Mouse (Mus musculus) spleen, adult 2 months (tissue): ENCODE results near the gene B4galnt4. TPM values are rescaled to one million over a fixed set of nuclear protein-coding genes. Genes with fewer than 3 reads are reported as not detected.
A peak's percentile ranks its signal among the peaks of the same experiment; 100 is the strongest.

ENCODE experiments used
- DNase-seq, 2 experiments: peaks; one replicate each; pipeline versions ENCODE4 v3.0.0 to v3.0.0-alpha.2; 2012 to 2021; ENCODE audit warnings: low spot score in 2 of 2, low read depth in 1 of 2
- H3K27ac ChIP-seq: fragments of 200-500 bp; 2 replicates; pipeline ENCODE4 v1.5.1; 2012; ENCODE audit warnings: low read length, inconsistent platforms; ENCODE audit not compliant: insufficient read depth
- H3K27me3 ChIP-seq: fragments of 200-500 bp; 2 replicates; pipeline ENCODE4 v1.6.1; 2012; ENCODE audit warnings: mild to moderate bottlenecking, moderate library complexity, low read length, inconsistent platforms; ENCODE audit not compliant: control insufficient read depth, insufficient read depth
- H3K36me3 ChIP-seq: fragments of 200-500 bp; 2 replicates; pipeline ENCODE4 v1.6.1; 2012; ENCODE audit warnings: mild to moderate bottlenecking, low read length, inconsistent platforms; ENCODE audit not compliant: control insufficient read depth, insufficient read depth
- H3K4me1 ChIP-seq: fragments of 200-500 bp; 2 replicates; pipeline ENCODE4 v1.6.1; 2011; ENCODE audit warnings: inconsistent platforms; ENCODE audit not compliant: control insufficient read depth, insufficient read depth, insufficient read length
- H3K4me3 ChIP-seq: fragments of 200-500 bp; 2 replicates; pipeline ENCODE4 v1.5.1; 2011; ENCODE audit warnings: mild to moderate bottlenecking, inconsistent platforms; ENCODE audit not compliant: insufficient read depth, insufficient read length; ENCODE audit errors: extremely low read depth
- CTCF ChIP-seq: fragments of 200-500 bp; IDR thresholded peaks from 2 replicates; pipeline ENCODE4 v1.5.1; 2011; ENCODE audit warnings: mild to moderate bottlenecking, inconsistent platforms; ENCODE audit not compliant: insufficient read depth, insufficient read length, insufficient replicate concordance; ENCODE audit errors: extremely low read depth
- POLR2A ChIP-seq: fragments of 200-500 bp; IDR thresholded peaks from 2 replicates; pipeline ENCODE4 v1.6.1; 2011; ENCODE audit warnings: low read depth, low read length, inconsistent platforms
- WGBS: fragments of 180-500 bp; shearing (Covaris S2); methylation state at CpG from one replicate; pipeline ENCODE4 v1.1.7; 2018; 5-methylcytosine and 5-hydroxymethylcytosine counted together
- polyA plus RNA-seq: library from polyadenylated mRNA; depleted of rRNA; stranded (reverse); fragments of >200 nt; gene quantifications from 2 replicates; pipeline ENCODE4 v1.2.3, GENCODE M21; 2012

The B4galnt4 gene
- polyA plus RNA-seq, 1 experiment = 0.79 TPM

DNA sequence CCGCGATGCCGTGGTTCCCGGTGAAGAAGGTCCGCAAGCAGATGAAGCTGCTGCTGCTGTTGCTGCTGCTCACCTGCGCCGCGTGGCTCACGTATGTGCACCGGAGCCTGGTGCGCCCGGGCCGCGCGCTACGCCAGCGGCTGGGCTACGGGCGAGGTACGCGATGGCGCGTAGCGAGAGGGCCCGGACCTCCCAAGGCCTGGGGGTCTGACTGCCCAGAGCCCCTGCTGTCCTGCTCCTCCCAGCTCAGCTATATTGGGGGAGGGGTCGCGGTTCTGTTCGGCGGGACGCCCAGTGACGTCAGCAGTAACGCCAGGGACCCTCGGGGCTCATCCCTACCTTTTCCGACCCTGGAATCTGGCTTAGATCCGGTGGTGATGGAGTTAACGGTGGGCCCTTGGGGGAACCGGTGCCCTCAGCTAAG is 377 bp downstream of the B4galnt4 start:
- no peak for TF ChIP-seq CTCF
- TF ChIP-seq POLR2A = no peak
- Histone ChIP-seq H3K4me3 (no peak overlapping the region), H3K4me1 (peaks cover 10% of the 10 kb centered on the region), H3K27ac (no peak overlapping the region), H3K27me3 (peaks cover 15% of the 10 kb centered on the region), H3K36me3 (no peaks in the 10 kb centered on the region)
- 9% methylated on average over 32 of the region's 37 CpGs for WGBS
- DNase-seq = no peak

- Histone ChIP-seq H3K4me1 (peaks cover 10% of the 10 kb centered on the region), H3K27me3 (peaks cover 15% of the 10 kb centered on the region), H3K4me3 (no peak overlapping the region), H3K27ac (no peak overlapping the region), H3K36me3 (no peaks in the 10 kb centered on the region)
- TF ChIP-seq CTCF (no peak), POLR2A (no peak)
- no peak for DNase-seq
- 46% methylated on average over 7 of the region's 7 CpGs for WGBS
Observed at GRCm38 (mm10) chr7:141062525-141062924, 1.6 kb downstream of the B4galnt4 start.

DNA sequence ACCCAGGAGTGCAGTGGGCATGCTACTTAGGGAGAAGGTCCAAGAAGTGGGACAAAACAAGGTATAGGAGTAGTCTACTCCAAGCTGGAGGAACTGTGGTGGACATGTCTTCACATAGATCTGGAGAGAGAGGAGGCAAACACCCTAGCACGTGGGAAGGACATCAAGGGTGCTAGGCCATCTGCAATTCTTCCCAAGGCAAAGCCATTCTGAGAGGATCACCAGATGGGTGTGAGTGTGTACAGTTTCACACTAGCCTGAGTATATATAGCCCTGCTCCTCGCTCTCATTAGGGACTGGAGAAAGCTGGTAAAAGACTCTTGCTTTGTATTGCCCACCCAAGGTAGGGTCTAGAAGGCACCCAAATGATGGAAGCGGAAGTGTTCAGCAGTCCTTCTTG is 2.4 kb downstream of the B4galnt4 start:
- Histone ChIP-seq H3K36me3 (no peaks in the 10 kb centered on the region), H3K27ac (no peak overlapping the region), H3K4me3 (no peak overlapping the region), H3K4me1 (peaks cover 10% of the 10 kb centered on the region), H3K27me3 (peaks cover 15% of the 10 kb centered on the region)
- no peak for DNase-seq
- WGBS = 89% methylated on average over 3 of the region's 3 CpGs
- no peak for TF ChIP-seq POLR2A
- TF ChIP-seq CTCF = no peak

- WGBS = 34% methylated on average over 7 of the region's 7 CpGs
- Histone ChIP-seq H3K4me3 (no peak overlapping the region), H3K4me1 (peaks cover 10% of the 10 kb centered on the region)
Observed at GRCm38 (mm10) chr7:141064175-141064574, 3.3 kb downstream of the B4galnt4 start.

GRCm38 (mm10) chr7:141064576-141064975 is 3.7 kb downstream of the B4galnt4 start:
- DNase-seq = no peak
- TF ChIP-seq POLR2A (no peak), CTCF (no peak)
- no peak overlapping the region for H3K27ac ChIP-seq
- peaks cover 15% of the 10 kb centered on the region for H3K27me3 ChIP-seq
- 72% methylated on average over 7 of the region's 7 CpGs for WGBS
- H3K4me1 ChIP-seq = peaks cover 10% of the 10 kb centered on the region
- H3K36me3 ChIP-seq = no peaks in the 10 kb centered on the region
- H3K4me3 ChIP-seq = no peak overlapping the region

More at GRCm38 (mm10) chr7:141064175-141064574, 3.3 kb downstream of the B4galnt4 start:
- DNase-seq = no peak
- no peaks in the 10 kb centered on the region for H3K36me3 ChIP-seq
- H3K27me3 ChIP-seq = peaks cover 15% of the 10 kb centered on the region
- TF ChIP-seq POLR2A (no peak), CTCF (no peak)
- no peak overlapping the region for H3K27ac ChIP-seq

GRCm38 (mm10) chr7:141068351-141068750 is 7.4 kb downstream of the B4galnt4 start:
- Histone ChIP-seq H3K36me3 (no peaks in the 10 kb centered on the region), H3K27ac (no peak overlapping the region), H3K27me3 (peaks cover 5% of the 10 kb centered on the region), H3K4me1 (peaks cover 4% of the 10 kb centered on the region; the same call in 1 of the 2 replicates), H3K4me3 (no peak overlapping the region)
- DNase-seq = no peak
- WGBS = 87% methylated on average over 19 of the region's 19 CpGs
- TF ChIP-seq CTCF (no peak), POLR2A (no peak)

- peak overlapping the region; percentile 39; the same call in 1 of the 2 replicates for H3K4me3 ChIP-seq
- peaks cover 4% of the 10 kb centered on the region; the same call in 1 of the 2 replicates for H3K4me1 ChIP-seq
- no peaks in the 10 kb centered on the region for H3K36me3 ChIP-seq
- WGBS = 5% methylated on average over 51 of the region's 51 CpGs
- no peak overlapping the region for H3K27ac ChIP-seq
- TF ChIP-seq POLR2A (no peak), CTCF (peak; percentile 46; the same call in 1 of the 2 replicates)
- peaks cover 5% of the 10 kb centered on the region for H3K27me3 ChIP-seq
- DNase-seq = peak in 1 of 2 experiments; percentile 54
Observed at GRCm38 (mm10) chr7:141070058-141070862, 9.4 kb downstream of the B4galnt4 start.
